Mouse (Mus musculus) neural tube, embryonic 14.5 days (tissue): Measurements from ENCODE around the gene Lemd1. TPM values are rescaled to one million over a fixed set of nuclear protein-coding genes. Genes with fewer than 3 reads are reported as not detected.
"Not testable (repeated sequence)": the region's sequence is repeated elsewhere in the genome, so short reads cannot be mapped to it uniquely, and the experiment has no call there.

Experiments used
- ATAC-seq: fragments of 200-750 bp; cut with Nextera tagmentation; 2 replicates; pipeline ENCODE4 v1.8.0; 2017; ENCODE audit warnings: low read depth, mild to moderate bottlenecking, moderate TSS enrichment, moderate library complexity
- H3K27ac ChIP-seq: fragments of 300-500 bp; sonication (generic); 2 replicates; pipeline ENCODE4 v1.5.1; 2014; ENCODE audit warnings: low read depth, mild to moderate bottlenecking, control low read depth, low read length, moderate library complexity, mixed read lengths
- H3K27me3 ChIP-seq: fragments of 300-500 bp; sonication (generic); 2 replicates; pipeline ENCODE4 v1.6.1; 2014; ENCODE audit warnings: low read length; ENCODE audit not compliant: control insufficient read depth, insufficient read depth
- H3K36me3 ChIP-seq: fragments of 300-500 bp; sonication (generic); 2 replicates; pipeline ENCODE4 v1.6.1; 2014; ENCODE audit warnings: low read length, mixed read lengths; ENCODE audit not compliant: control insufficient read depth, insufficient read depth
- H3K4me1 ChIP-seq: fragments of 300-500 bp; sonication (generic); 2 replicates; pipeline ENCODE4 v1.6.1; 2014; ENCODE audit warnings: low read length; ENCODE audit not compliant: control insufficient read depth, insufficient read depth
- H3K4me2 ChIP-seq: fragments of 300-500 bp; sonication (generic); 2 replicates; pipeline ENCODE4 v1.6.1; 2014; ENCODE audit warnings: mild to moderate bottlenecking, low read depth, low read length, control low read depth
- H3K4me3 ChIP-seq: fragments of 300-500 bp; sonication (generic); 2 replicates; pipeline ENCODE4 v1.5.1; 2014; ENCODE audit warnings: low read depth, low read length, control low read depth, mixed read lengths
- H3K9ac ChIP-seq: fragments of 300-500 bp; sonication (generic); replicated peaks from 2 replicates; pipeline ENCODE4 v1.6.1; 2014; ENCODE audit warnings: low read depth, mild to moderate bottlenecking, control low read depth, low read length, mixed read lengths
- H3K9me3 ChIP-seq: fragments of 300-500 bp; sonication (generic); 2 replicates; pipeline ENCODE4 v1.6.1; 2016; ENCODE audit warnings: low read length; ENCODE audit not compliant: control insufficient read depth
- WGBS: fragments of 180-500 bp; shearing (Covaris S2); extraction: QIAGEN DNeasy Blood & Tissue Kit; methylation state at CpG from one replicate; pipeline ENCODE4 v1.1.7; 2014; 5-methylcytosine and 5-hydroxymethylcytosine counted together
- polyA plus RNA-seq: library from polyadenylated mRNA; unstranded; fragments of >200 nt; fragmentation: Nextera tagmentation; extraction: Ambion mirVana; gene quantifications from 2 replicates; pipeline ENCODE4 v1.2.1, GENCODE M21; 2014

Gene Lemd1
- polyA plus RNA-seq, 1 experiment from 2014 or later: 25.3 TPM

DNA sequence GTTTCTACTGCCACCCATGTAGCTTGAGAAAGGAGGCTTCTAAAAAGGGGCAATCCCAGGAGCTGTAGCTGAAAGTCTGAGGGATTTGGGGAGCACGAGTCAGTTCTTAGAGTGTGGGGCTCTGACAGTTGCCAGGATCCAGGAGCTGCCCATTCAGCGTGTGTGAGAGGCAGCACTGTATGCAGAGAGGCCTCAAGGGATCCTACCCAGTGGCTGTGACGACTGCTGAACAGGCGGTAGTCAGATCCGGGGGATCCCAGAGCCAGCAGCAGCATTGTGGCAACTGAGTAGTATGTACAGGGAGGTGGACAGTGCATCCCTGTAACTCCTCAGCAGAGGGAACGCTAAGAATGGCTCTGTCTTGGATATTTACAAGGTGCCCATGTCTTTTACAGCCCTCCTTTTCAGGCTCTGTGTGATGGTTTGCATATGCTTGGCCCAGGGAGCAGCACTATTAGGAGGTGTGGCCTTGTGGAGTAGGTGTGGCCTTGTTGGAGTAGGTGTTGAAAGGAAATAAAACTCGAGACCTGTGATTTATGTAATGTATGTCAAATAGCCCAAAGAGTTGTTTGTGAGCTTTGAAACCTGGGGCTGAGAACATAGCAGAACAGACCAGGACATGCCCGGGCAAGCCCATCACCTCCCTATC, 74.1 kb downstream of the Lemd1 start:
- ATAC-seq: no peak
- Histone ChIP-seq H3K36me3 (no peaks in the 10 kb centered on the region), H3K9ac (no peak overlapping the region), H3K27ac (no peak overlapping the region), H3K4me1 (no peaks in the 10 kb centered on the region), H3K9me3 (no peaks in the 10 kb centered on the region), H3K4me2 (no peak overlapping the region), H3K4me3 (no peak overlapping the region), H3K27me3 (no peaks in the 10 kb centered on the region)
- WGBS: 57% methylated on average over 8 of the region's 8 CpGs

DNA sequence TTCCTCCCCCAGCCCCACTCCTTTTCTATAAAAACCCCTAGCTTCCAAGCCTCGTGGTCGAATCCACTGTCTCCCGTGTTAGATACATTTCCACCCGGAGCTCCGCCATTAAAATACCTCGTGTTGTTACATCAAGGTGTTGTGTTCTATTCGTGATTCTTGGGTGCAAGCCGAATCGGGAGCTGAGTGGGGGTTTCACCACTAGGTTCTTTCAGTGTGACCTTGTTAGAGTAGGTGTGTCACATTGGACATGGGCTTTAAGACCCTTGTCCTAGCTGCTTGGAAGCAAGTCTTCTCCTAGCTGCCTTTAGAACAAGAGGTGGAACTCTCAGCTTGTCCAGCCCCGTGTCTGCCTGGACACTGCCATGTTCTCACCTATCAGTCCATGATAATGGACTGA, 74.7 kb downstream of the Lemd1 start:
- WGBS: 91% methylated on average over 10 of the region's 10 CpGs
- ATAC-seq: no peak
- H3K27ac ChIP-seq: no peak overlapping the region

DNA sequence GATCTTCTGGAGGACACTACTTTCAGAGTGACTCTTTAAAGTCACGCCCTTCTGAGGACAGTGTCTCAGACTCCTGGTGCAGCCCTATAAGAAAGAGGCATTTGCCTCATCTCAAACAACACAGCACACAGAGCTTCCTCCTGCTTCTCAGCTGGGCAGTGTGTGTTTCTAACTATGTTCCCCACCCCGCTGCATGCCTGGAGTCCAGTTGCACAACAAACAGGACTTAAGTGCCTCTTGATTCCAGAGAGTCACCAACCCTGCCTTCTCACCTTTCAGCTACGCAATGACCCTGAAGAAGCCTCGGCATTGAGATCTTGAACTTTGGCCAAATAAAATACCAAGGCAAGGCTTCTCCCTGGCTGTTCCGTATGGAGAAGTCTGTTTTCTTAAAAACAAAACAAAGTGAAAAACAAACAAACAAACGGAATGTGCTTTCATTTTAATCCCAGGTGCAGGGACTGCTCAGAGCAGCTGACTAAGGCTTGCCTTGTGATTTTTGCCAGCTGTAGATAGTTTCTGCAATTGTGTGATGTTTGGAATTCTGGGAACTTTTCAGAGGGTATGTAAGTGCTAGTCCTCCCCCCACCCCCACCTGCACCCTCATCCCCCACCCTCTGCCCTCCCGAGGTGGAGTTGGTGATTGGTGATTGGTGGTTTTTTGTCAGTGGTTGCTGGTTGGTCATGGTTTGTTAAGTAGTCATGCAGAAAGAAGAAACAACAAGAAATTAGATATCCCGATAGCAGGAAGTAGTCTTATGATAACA, 75.7 kb downstream of the Lemd1 start:
- Histone ChIP-seq H3K27ac (no peak overlapping the region), H3K4me3 (no peak overlapping the region), H3K9me3 (no peaks in the 10 kb centered on the region), H3K4me1 (no peaks in the 10 kb centered on the region), H3K9ac (no peak overlapping the region), H3K27me3 (no peaks in the 10 kb centered on the region), H3K36me3 (no peaks in the 10 kb centered on the region), H3K4me2 (no peak overlapping the region)
- 62% methylated on average over 8 of the region's 8 CpGs for WGBS
- ATAC-seq: no peak

More for the DNA sequence above, 74.7 kb downstream of the Lemd1 start:
- Histone ChIP-seq H3K4me2 (no peak overlapping the region), H3K4me1 (no peaks in the 10 kb centered on the region), H3K27me3 (no peaks in the 10 kb centered on the region), H3K4me3 (no peak overlapping the region), H3K9me3 (no peaks in the 10 kb centered on the region), H3K36me3 (no peaks in the 10 kb centered on the region), H3K9ac (no peak overlapping the region)

DNA sequence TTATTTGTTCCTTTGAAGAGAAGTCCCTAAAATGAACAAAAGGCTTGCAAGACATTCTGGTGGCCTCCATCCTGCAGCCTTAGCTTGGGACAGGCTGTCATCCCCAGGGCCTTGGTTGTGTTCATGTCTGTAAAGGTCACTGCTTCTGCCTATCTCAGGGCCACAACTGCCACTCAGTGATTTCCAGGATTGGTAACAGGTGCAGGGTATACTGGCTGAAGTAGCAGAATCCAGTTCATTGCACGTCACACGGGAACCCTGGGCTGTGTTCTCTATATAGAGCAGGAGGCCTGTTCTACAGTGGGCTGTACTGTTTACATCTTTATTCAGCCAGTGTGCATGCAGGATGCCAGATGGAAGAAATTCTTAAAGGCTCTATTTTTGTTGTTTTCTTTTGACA, 76.7 kb downstream of the Lemd1 start:
- Histone ChIP-seq H3K9ac (no peak overlapping the region), H3K36me3 (no peaks in the 10 kb centered on the region), H3K9me3 (no peaks in the 10 kb centered on the region), H3K4me3 (no peak overlapping the region), H3K4me2 (no peak overlapping the region), H3K27me3 (no peaks in the 10 kb centered on the region), H3K27ac (no peak overlapping the region), H3K4me1 (no peaks in the 10 kb centered on the region)
- WGBS: 56% methylated on average over 2 of the region's 2 CpGs
- ATAC-seq: no peak

DNA sequence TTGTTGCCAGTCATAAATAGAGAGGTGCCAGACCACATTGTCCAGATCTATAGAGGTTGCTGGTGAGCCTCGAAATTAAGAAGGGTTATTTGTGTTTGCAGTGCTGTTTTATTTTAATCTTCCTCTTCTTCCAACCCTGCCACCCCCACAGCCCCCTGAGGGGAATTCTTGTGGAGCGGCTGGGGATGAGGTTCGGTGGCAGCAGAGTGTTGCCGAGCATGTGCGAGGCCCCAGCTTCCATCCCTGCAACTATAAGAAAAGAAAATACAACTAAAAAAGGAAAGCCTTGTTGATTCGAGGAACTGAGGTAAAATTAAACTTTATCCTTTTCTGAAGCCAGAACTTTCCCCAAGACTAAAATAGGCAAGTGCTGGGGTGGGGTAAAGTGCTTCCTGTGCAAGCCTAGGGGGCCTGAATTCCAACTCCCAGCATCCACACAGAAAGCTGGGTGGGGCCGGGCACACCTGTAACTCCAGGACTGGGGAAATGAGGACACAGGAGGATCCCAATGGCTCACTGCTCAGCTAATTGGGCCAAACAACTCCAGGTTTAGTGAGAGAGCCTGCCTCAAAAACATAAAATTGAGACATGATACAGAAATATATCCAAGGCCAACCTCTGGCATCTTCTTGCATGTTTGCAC, 77.3 kb downstream of the Lemd1 start:
- no peaks in the 10 kb centered on the region for H3K36me3 ChIP-seq
- no peak overlapping the region for H3K4me3 ChIP-seq
- H3K9ac ChIP-seq: no peak overlapping the region
- 64% methylated on average over 7 of the region's 7 CpGs for WGBS
- no peak overlapping the region for H3K27ac ChIP-seq
- ATAC-seq: no peak
- no peaks in the 10 kb centered on the region for H3K4me1 ChIP-seq
- H3K27me3 ChIP-seq: no peaks in the 10 kb centered on the region
- no peaks in the 10 kb centered on the region for H3K9me3 ChIP-seq
- H3K4me2 ChIP-seq: no peak overlapping the region

DNA sequence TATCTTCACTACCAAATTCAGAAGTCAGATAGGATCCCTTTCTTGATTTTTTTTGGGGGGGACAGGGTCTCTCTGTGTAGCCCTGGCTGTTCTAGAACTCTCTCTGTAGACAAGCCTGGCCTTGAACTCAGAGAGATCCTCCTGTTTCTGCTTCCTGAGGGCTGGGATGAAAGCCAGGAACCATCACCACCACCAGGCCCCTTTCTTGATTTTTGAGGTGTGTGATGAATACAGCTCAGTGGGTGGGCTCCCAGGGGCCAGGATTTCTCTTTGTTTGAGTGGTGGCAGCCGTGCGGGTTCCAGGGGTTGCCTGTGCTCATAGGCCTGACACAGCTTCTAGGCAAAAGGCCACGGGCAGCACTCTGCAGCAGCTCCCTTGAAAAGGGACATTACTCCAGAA, 80.0 kb downstream of the Lemd1 start:
- 56% methylated on average over 3 of the region's 3 CpGs for WGBS
- ATAC-seq: no peak

DNA sequence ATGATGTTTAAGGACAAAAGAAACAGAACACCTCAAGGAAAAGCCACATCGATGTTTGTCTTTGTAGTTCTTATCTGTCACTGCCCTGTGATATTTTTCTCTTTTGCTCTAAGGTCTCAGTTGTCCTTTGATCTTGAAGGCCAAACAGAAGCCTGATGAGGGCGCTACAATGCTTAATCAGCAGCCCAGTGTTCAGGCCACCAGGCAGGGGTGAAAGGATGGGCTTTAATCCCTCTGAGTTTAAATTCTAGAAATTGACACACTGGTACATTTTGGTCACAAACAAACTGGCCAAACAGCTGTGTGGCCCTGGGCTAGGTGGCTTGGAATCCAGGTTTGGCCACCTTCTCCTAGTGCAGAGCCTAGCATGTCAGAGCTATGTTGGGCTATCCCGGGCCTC, 85.5 kb downstream of the Lemd1 start:
- Histone ChIP-seq H3K27ac (no peak overlapping the region), H3K4me2 (no peak overlapping the region), H3K4me1 (0 out of 2 replicates have a peak, but pooled peaks cover 3% of the 10 kb centered on the region), H3K36me3 (no peaks in the 10 kb centered on the region), H3K9ac (no peak overlapping the region), H3K27me3 (no peaks in the 10 kb centered on the region), H3K4me3 (no peak overlapping the region), H3K9me3 (no peaks in the 10 kb centered on the region)
- no peak for ATAC-seq
- 80% methylated on average over 3 of the region's 3 CpGs for WGBS

More for the DNA sequence above, 80.0 kb downstream of the Lemd1 start:
- H3K27me3 ChIP-seq: no peaks in the 10 kb centered on the region
- no peak overlapping the region for H3K4me3 ChIP-seq
- H3K9ac ChIP-seq: no peak overlapping the region
- H3K9me3 ChIP-seq: no peaks in the 10 kb centered on the region
- H3K4me1 ChIP-seq: no peaks in the 10 kb centered on the region
- no peak overlapping the region for H3K27ac ChIP-seq
- no peaks in the 10 kb centered on the region for H3K36me3 ChIP-seq
- no peak overlapping the region for H3K4me2 ChIP-seq

DNA sequence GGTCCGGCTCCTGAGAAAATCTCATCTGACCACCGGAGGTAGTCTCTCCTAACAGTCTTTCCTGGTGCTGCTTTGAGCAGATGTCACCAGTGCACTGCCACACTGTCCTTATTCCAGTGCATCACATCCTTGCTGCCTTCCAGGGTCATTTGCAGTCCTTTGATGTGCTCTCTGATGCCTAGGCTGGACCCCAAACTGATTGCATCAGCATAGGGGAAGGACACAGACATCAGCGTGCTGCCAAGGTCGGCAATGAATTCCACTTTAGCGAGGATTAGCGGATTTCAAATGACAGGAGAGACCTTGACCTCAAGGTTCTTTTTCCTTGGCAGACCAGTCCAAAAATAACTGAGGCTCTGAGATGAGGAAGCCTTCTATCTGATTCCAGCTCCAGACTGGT, 85.9 kb downstream of the Lemd1 start:
- no peaks in the 10 kb centered on the region for H3K9me3 ChIP-seq
- no peak overlapping the region for H3K27ac ChIP-seq
- no peaks in the 10 kb centered on the region for H3K36me3 ChIP-seq
- no peak overlapping the region for H3K4me2 ChIP-seq
- no peak overlapping the region for H3K9ac ChIP-seq
- H3K27me3 ChIP-seq: no peaks in the 10 kb centered on the region
- WGBS: 67% methylated on average over 6 of the region's 6 CpGs
- H3K4me1 ChIP-seq: 0 out of 2 replicates have a peak, but pooled peaks cover 5% of the 10 kb centered on the region
- ATAC-seq: no peak
- no peak overlapping the region for H3K4me3 ChIP-seq

DNA sequence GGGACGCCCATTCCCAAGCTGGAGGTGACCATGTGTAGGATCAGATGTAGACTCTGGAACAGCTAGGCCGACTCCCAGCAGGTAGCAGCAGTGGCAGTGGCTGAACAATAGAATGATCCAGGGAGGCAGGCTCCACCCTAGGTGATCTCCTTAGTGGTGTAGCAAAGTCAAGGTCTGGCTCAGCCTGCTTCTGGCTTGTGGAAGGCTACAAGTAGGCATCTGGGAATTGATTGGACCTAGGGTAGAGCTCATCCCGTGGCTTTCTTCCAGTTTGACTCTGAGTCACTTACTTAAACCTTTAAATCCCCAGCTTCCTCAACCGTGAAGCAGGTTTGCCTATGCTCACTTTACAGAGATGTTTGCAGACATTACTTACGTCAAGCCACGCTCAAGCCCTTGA, 89.4 kb downstream of the Lemd1 start:
- H3K27me3 ChIP-seq, H3K4me3 ChIP-seq, H3K9me3 ChIP-seq, H3K9ac ChIP-seq, H3K36me3 ChIP-seq, ATAC-seq, H3K4me2 ChIP-seq, H3K27ac ChIP-seq: not testable (repeated sequence)
- peaks cover 17% of the 10 kb centered on the region for H3K4me1 ChIP-seq
- 75% methylated on average over 6 of the region's 6 CpGs for WGBS
